Mouse (Mus musculus) c-Kit-positive CD71-positive TER-119-positive erythroid progenitor cells, embryonic 14.5 days (primary cell): ENCODE results near the gene Bbs9.

Source experiments
- DNase-seq: peaks from one replicate; pipeline ENCODE4 v3.0.0-alpha.2; 2013; ENCODE audit warnings: low spot score

The Bbs9 gene

DNA sequence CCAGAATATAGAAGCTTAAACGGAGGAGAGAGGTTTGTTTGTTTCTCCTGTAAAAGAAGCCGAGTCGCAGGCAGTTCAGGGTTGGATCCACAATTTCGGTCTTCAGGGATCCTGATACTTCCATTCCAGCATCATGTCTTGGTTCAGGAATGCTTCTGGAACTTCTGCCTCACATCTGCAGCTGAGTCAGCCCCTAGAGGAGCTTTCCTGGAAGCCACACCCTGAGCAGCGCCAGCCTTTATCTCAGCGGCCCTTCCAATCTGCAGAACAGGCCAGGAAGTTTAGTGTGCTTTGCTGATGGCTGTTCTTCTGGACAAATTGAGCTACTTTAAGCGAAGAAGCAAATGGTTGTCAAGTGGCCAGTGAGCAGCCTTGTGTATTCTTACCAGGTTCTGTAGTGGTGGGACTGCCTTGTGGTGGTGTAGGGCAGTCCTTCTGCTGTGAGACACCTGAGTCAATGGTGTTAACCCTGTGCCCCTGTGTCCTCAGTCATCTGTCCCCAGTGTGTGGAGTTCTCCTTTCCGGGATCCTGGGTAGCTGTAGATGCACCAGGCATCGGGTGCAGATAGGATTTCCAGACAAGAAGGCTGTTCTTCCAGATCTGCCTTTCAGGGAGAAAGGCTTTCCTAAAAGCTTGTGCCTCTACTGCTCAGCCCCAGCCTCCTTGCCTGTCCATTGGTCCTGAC lies 157.4 kb downstream of the Bbs9 start:
- DNase-seq, result peak; percentile 52

DNA sequence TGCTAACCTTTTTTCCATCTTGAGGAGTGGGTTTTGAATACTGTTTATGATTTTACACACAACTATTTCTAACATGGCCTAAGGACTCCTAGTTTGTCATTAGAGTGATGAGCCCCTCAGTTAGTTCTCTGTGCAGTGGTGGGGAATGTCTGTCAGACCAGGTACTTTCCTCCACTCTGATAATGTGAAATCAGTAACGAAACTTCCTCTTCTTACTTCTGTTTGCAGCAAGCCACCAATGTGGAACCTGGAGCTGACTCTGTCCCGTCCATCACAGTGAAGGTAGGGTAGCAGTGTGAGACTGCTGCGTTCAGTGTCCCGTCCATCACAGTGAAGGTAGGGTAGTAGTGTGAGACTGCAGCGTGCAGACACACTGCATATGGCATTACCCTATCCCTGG lies 163.0 kb downstream of the Bbs9 start:
- no peak for DNase-seq

DNA sequence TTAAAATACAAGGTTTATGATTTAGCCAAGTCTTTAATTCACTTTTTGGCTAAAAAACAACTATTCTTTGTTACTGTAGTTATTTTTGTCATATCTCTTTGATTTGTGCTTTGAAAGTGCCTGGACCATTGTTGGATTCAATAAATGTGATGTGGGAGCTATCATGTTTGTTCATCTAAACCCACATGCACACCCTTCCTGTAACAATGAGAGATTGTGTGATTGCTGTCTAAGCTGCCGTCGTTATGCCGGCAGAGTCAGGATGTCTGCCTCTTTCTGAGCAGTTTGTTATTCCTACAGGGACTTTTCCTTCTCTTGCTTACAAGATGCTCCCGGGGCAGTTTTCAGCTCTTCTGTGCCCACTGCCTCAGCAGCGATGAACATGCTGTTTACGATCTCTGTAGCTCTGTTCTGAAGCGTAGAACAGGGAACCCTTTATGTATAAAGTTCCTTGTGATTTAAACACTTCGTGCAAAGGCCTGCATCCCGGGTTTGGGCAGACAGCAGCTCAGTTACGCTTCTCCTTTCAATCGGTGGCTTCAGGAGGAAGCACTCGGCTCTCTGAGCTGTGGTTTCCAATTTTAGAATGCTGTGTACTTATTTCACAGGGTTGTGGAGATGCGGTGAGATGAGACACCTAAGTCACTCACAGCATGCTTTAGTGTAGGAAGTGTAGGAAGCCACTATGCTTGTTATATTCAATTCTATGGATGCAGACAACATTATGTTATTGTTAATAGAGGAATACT lies 165.3 kb downstream of the Bbs9 start:
- no peak for DNase-seq

DNA sequence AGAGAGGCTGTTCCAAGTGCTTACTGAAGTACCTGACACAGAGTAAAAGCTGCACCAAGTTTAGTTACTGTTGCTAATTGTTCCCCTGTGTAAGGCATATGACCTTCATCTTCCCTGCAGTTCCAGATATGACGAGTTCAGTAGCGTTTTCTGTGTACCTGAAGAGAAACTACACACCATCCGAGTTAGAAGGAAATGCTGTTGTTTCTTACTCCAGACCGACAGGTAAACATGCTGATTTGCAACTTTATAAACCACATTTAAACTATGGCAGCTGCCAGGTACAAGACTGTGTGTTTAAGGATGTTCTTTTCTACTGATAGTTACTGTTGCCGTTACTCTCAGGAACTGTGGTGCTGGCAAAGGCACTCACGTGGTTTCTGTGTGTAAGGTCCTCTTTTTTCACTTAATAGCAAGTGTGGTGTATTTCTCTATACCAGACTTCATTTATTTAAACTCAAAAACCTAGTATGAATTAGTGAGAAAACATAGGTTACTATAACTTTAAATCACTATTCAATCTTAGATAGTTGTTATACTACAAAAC lies 170.4 kb downstream of the Bbs9 start:
- DNase-seq, result no peak

DNA sequence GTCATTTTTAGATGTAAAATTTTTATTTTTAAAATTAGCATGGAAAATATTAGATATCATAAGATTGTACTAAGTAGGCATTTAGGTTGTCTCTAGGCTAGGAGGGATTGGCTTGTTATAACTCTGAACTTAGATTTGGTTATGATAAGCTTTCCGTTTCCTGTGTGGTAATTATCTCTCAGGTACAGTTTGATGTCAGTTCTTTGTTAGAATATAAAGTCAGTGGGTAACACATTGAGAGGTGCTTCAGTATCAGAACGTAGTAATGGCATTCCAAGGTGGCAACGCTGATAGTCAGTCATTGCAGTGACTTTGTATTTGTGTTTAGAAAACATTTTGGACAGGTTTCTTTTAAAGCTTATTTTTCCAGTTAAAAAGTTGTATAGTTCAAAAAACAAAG lies 170.9 kb downstream of the Bbs9 start:
- DNase-seq, result no peak

DNA sequence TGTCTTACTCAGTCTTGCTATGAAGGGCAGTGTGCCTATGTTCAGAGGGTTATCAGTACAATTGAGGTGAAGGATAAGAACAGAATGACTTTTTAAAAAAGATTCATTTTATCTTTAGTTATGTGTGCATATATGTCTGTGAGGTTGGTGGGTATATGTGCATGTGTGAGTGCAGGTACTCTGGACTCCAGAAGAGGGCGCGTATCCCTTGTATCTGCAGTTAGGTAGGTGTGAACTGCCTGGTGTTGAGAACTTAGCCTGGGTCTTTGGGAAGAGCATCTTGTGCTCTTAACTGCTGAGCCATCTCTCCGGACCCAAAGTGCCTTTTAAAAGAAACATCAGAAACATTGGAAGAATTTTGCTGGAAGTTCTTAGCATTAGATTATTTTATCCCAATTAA lies 172.6 kb downstream of the Bbs9 start:
- no peak for DNase-seq

DNA sequence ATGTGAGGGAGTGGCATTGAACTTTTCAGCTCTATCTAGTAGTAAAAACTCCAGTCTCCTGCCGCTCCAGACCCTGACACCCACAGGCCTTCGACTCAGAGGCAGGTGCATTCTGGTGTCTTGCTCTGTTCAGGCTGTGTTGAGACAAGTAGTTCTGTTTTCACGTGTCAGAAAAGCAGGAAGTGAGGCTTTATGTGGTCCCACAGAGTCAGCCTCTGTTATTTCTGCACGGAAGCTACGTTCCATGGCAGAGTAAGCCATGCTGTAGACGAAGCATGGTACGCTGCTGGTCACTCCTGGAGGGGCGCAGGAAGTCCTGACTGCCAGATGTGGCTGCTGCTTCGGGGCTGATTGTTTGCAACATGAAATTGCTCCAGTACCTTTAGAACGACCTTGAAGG lies 174.1 kb downstream of the Bbs9 start:
- no peak for DNase-seq

DNA sequence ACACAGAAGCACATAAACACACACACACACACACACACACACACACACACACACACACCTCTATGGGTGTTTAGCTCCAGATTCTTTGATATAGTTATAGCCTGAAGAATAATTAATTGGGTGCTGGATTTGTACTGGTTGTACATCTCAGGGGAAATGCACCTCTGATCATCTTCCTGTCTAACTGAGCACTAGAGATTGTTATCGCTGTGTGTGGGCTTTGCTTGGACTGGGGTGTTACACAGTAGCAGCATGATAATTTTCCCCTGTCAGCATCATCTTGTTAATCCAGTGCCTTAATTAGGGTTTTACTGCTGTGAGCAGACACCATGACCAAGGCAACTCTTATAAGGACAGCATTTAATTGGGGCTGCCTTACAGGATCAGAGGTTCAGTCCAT lies 175.3 kb downstream of the Bbs9 start:
- DNase-seq, result no peak

DNA sequence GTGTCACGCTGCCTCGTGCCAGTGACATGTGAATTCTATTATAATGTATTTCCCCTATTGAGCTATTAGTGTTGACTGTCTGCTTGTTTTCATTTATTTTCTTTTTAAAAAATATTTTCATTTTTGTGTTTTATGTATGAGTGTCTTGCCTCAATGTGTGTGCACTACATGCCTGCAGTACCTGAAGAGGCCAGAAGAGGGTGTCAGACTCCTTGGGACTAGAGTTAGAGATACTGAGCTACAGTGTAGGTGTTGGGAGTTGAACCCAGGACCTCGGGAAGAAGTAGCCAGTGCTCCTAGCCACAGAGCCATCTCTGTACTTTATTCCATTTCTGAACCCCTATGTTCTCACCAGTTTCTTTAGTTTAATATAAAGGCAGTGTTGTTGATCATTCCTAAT lies 176.1 kb downstream of the Bbs9 start:
- no peak for DNase-seq

DNA sequence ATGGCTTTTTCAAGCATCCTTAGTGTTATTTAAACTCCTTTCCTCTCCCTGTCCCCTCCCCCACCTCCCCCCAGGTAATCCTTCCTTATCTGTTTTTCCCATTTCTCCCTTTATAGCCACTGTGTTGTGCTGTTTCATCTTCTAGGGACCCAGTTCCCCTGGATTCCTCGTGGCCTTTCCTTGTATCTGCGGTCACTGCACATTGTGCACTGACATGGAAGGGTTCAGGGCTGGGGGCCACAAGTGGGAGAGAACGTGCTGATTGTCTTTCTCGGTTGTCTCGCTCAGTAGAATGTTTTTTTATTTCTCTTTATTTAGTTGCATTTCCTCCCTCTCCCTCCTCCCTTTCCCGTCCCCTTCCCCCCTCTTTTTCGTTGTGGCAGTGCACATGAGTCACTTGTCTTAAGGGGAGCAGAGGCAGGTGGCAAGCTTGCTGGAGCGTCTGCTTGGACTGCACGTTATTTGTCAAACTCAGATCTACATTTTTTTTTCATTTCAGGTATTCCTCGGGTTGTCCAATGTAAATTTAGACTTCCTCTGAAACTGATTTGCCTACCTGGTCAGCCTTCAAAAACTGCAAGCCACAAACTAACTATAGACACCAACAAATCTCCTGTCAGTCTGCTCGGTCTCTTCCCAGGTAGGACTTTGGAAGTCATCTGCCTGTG lies 179.3 kb downstream of the Bbs9 start:
- no peak for DNase-seq

DNA sequence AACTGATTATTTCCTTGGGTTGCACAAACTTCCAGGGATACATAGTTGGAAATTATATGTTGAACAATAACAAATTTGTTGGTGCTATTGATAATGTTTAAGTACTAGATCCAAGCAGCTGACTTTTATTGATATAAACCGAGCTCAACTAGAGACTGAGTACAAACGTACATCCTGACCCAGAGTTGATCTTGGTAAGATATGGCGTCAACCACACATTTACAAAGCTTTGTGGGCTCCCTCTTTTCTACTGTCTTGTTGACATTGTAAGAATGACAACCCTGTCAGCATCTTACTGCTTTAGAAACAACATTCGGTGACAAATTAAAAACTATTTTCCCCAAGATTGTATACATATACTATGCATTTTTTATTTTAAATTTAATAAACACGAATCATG lies 181.7 kb downstream of the Bbs9 start:
- no peak for DNase-seq

DNA sequence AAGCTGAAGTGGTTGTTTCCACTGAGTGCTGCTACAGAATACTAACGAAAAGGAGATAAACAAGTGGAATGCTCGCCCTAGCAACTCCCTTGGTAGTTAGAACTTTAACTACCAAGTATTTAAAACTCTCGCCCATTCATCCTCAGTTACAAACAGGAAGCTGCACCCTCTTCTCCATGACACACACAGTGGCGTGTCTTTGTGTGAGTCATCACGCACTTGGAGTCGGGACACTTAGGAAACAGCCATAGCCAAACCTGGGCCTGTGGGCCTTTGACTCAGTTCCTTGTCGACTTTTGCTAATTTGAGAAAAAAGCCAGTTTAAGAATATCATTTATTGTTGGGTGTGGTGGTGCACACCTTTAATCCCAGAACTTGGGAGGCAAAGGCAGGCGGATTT lies 189.6 kb downstream of the Bbs9 start:
- DNase-seq, result no peak

DNA sequence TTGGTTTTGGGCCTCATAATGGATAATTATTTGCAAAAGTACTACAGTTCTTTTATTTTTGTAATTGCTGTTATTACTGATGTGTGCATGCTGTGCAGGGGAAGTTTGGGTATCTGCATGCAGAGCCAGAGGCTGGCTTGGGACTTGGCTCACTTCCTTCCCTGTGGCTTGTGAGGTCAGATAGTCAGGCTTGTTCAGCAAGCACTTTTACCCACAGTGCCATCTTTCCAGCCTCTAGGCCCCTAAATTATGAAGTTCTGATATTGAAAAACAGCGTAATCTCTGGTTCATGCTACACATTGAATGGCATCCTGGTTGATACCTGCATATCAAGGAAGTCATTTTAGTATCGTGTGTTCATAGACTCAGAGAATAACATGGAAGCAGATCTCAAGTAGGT lies 197.4 kb downstream of the Bbs9 start:
- no peak for DNase-seq

DNA sequence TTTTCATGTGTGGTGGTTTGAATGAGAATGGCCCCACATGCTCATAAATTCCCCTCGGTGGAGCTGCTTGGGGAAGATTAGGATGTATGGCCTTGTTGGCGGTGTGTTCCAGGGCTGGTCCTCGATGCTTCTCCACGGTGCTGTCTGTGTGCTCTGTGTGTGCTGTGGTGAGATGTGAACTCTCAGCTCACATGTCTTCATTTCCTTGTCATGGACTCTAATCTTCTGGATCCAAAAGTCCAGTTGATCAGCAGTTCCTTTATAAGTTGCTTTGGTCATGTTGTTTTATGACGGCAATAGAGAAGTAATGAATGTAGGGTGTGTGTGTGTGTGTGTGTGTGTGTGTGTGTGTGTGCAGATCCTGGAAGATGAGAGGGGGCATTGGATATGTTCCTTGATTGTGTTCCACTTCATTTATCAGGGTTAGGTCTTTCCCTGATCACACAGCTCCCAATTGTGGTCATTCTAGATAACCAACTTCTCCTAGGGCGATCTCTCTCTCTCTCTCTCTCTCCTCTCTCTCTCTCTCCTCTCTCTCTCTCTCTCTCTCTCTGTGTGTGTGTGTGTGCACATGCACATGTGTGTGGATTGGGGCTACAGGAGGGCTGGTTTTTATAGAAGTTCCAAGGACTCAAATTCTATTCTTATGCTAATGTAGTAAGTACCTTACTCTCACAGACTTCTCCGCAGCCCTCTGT lies 201.8 kb downstream of the Bbs9 start:
- no peak for DNase-seq

DNA sequence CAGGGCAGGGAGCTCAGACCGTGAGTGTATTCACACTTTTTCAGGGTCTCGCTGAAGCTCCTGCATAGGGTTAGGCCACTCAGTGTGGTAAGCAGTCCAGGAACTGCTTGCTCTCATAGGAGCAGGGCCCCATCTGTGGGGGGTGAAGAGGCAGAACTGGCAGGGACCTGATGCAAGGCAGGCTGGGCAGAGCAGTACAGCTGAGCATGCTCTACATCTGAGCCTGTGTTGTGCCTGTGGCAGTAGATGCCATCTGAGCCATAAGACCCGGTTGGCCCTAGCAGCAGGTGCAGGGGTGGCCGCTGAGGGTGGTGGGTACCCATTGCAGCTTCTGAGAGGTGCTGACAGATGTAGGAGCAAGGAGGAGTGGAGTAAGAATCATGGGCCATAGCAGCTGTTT lies 202.5 kb downstream of the Bbs9 start:
- DNase-seq, result no peak

DNA sequence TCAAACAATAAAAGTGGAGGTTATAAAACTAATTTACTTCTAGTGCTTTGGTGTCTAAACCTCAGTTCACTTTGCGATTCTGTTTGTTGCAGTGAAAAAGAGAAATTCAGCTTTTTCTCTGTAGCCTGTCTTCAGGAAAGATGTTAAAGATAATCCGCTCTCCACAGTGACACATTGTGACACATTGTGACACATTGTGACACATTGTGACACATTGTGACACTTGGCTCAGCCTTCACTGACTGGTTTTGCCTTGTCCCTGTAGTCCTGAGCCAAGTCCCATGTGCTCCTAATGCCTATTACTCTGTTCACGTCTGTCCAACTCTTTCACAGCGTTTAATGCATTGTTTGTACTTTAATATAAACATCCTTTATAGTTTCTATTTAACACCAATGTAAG lies 203.0 kb downstream of the Bbs9 start:
- DNase-seq, result no peak

DNA sequence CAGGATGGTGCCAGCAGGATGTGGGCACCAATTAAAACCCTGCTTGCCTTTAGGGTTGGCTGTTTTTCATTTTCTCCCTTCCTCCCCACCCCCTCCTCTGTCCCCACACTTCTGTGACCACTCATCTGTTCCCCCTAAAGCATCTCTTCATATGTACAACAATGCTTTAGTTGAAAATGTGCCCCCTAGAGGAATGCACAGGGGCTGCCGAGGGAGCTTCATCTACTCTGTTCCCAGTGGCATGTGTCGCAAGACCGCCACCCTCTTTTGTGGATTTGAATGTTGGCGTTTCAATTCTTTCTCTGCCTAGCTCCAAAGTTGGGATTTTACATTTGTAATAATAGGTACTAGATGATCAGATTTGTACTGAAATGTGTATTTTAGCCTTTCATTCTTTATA lies 204.0 kb downstream of the Bbs9 start:
- DNase-seq, result no peak

DNA sequence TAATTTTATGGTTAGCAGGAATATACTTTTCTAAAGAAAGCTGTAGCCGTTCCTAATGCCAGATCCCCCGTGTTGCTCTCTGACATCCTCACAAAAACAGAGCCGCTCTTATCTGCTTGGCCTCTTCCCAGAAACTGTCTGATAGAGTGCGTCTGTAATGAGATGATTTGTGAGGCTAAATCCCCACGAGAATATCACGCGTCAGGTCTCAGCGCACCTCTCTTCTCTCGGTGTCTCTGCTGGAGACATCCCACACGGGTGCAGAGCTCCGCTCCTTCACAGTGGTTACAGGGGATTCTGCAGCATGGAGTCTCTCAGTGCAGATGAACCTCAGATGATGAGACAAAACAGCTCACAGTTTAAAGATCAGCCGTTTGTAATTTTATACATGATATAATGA lies 204.5 kb downstream of the Bbs9 start:
- DNase-seq, result peak; percentile 26

DNA sequence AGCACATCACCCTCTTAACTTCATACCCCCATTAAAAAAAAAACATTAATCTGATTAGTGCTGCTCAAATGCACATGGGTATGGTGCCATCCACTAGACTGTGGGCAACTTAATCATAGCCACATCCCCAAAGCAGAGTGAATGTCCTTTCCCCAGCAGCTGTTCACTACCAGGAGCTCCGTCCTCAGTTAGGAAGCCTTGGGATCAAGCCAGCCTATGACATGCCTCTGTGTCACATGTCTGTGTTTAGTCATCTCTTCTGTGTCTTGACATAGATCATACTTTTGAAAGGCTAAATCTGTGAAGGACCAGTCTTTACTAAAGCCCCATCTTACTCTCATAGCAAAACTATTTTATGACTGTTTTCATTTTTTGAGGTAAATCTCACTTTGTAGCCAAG lies 205.0 kb downstream of the Bbs9 start:
- no peak for DNase-seq

DNA sequence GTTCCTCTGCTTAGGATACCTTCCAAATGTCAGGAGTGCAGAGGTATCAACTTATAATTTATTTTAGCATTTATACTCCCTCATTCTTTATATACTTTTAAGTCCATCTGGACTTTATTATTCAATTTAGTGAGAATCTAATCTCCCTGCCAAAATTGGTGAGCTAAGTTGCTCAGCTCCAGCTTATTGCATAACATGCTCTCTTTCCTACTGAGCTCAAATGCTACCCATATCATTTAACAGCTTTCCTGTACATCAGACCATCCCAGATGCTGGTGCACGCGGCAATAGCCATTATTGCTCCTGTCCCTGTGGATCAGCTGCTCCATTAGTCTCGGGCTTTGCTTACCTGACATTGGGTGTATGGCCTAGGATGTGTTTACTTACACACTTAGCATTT lies 208.3 kb downstream of the Bbs9 start:
- DNase-seq, result no peak

DNA sequence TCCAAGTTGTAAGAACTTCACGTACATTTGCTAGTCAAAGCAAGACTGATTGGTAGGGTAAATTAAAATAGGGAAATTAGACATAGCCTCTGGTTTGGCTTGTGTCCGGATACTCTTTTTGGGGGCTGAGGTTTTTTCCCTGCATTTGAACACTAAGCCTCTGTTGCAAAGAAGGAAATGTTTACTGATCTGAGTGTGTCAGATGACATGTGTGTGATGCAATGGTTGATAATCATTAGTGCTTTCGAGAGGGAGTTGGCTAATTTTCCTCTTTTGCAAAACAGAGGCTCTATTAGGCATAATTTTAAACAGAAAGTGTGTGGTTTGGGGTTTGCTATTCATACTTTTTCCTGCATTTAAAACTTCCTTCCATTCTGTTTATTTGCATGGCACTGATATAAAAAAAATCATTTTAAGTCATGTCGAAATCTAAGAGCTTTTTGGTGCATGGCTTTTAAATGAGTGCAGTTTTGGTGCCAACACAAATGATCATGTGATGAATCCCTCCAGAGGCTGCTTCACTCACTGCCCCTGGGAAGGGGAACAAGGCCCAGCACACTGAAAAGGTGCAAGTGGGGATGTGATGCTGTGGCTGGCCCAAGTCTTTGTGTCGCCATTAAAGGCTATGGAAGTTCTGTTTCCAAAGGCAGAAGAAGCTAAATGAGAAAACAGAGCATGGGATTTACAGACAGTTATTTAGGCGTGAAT lies 211.4 kb downstream of the Bbs9 start:
- DNase-seq, result no peak

DNA sequence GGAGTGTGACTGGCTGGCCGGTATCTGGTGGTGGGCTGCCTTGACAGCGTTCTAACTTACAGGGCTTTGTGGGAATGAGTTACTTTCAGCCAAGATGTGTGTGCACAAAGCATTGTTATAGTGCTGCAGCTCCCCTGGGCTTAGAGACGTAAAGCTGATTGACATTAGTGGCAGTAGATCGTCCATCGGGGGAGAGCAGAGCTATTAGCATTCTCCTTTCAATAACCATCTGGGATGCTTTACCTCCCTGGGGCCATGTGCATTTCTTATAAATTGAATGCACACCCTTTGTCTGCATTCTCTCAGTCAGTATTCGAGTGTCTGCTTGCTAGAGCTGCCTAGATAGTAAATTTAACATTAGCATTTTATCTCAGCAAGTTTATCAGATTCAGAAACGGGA lies 214.7 kb downstream of the Bbs9 start:
- no peak for DNase-seq
